Mouse (Mus musculus) left cerebral cortex, postnatal 25 days (tissue): Measurements from ENCODE around the gene Nt5c3b. TPM values are rescaled to one million over a fixed set of nuclear protein-coding genes. Genes with fewer than 3 reads are reported as not detected.
A peak's percentile ranks its signal among the peaks of the same experiment; 100 is the strongest.

Experiments
- DNase-seq, 2 experiments: peaks; one replicate each; pipeline ENCODE4 v3.0.0; 2022; ENCODE audit warnings: low spot score in 2 of 2, mixed read lengths in 1 of 2
- intact Hi-C: fragments of 180-260 bp; cut with DNase I; formaldehyde crosslinking; loops from one replicate; pipeline ENCODE4 v1.15.1; 2025
- total RNA-seq, 2 experiments: library from RNA; stranded (reverse); gene quantifications; 2 replicates each; pipeline ENCODE4 v1.2.3; 2021

Nt5c3b gene
- total RNA-seq, 2 experiments from 2014 or later: 50.7 to 57.1 TPM

DNA sequence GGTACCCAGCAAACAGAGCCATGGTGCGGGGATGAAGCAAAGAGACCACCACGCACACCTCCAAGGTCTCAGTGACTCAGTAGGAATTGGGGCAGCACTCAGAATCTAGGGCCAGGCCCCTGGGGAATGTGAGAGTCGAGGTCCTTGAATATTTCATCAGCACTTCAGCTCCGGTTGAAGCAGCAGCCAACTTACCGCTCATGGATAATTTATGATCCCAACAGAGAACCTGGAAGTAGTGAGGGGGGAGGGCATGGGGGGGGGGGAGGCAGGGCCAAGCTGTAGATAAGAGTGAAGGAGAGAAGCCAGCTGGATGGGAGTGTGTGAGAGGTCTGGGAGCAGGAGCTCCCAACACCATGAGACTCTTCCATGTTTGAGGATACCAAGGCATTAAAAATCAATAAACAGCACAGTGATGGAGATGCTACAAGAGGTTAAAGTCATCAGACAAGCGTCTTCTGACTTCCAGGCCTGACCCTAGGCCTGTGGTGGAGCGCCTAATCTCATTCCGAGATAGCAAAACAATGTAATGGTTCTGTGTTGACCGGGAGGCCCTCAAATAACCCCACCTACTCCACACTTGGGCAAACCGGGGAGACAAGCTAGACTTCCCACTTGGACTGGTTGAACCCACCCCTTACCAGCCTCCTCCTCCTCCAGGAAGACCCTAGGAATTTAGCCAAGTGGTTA lies 38.0 kb downstream of the Nt5c3b start:
- no peak for DNase-seq
- intact Hi-C loops: no loop called here

DNA sequence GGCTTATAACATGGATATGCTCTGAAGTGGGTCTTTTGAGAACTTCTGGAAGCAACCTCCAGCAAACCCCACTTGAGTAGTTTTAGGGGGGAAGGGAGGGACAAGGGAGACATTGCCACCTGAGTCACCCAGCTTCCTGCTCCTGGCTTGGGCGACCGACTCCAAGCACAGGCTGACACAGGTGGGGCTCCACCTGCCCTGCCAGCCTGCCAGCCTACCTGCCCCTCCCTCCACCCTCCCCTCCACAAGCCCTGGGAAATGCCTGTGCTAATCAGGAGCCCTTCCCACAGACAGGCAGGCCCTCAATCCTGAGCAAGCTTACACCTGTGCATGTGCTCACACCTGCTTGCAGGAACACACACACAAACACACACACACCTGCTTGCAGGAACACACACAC lies 38.9 kb downstream of the Nt5c3b start:
- intact Hi-C loops: no loop called here

DNA sequence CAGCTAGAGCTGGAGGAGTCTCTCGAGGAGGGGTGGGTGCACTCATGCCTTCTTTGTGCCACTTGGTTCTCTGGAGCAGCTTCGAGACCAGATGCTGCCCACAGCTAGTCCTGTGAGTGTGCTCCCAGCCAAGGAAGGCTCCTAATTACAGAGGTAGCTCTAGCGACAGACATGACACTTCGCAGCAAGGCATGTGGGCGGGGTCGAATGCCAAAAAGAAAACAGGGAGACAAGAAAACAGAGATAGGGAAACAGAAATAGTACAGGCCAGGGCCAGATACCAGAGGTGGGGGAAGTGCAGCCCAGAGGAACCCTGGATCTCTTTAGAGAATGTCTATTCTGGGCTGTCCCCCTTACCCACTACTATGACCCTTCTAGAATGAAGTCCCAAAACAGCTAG lies 39.4 kb downstream of the Nt5c3b start:
- intact Hi-C loops: no loop called here

More for the DNA sequence above, 38.9 kb downstream of the Nt5c3b start:
- no peak for DNase-seq

DNA sequence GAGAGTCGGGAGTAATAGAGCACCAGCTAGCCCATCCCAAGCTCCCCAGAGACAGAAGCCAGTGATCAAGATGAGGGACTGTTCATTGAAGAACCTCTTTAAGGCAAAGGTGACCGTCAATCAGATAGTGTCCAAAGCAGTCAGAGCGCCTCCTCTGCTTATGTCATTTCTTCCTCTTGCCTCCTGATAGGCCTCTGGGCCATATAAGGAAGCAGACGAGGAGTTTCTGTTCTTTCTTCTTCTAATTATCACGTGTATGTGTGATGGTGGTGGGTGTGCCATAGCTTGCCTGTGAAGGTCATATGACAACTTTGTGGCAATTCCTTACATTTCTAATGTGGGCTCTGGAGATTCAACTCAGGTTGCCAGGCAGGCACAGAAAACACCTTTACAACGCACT lies 40.8 kb downstream of the Nt5c3b start:
- no peak for DNase-seq
- intact Hi-C loops: no loop called here

More for the DNA sequence above, 39.4 kb downstream of the Nt5c3b start:
- DNase-seq: no peak

DNA sequence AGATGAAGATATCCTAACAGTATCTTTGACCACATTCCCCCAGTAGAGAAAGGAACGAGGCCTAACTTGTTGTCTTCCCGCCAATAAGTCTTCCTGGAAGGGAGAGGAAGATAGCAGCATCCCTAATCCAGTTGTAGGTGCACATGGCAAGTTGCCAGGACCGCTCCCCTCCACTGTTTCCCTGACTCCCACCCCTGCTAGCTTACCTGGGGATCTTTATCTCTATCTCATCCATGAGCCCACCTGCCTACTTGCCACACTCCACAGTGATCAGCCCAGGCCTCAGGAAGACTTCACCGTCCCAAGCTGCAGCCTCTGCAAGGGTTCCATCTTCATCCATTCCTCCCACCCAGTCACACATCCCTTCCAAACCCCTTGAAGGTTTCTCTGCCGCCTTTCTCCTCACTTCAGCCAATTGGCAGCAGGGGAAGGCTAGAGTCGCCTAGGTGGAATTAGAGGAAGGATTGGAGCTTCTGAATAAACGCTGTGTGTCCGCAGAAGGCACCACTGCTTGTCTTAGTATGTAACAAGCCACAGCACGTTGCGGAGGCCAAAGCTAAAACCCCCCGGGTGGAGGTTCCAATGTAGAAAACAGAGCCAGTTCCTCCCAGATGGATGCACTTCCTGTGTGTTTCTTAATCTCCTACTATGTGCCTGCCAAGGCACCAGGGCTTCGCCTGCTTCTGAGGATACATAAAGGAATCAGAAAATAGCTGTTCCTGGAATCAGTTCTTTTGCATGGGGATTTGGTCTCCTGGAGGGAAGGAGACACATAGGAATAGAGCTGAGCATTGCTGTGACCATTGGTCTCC lies 41.7 kb downstream of the Nt5c3b start:
- intact Hi-C loops: no loop called here
- DNase-seq: no peak

DNA sequence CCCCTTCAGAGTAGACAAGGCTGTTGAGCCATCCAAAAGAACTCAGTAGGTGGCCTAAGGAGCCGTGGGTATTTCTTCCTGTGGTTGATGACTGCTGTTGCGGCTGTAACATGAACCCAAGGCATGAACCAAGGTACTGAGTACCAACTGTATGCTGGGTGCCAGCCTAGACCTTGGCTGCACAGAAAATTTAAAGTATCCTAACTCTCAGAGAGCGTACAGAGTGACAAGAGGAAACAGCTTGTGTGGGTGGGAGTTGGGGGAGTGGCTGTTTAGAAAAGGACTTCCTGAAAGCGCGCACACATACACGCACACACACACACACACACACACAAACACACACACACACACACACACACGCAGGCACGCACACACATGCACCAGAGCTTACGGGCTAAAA lies 42.3 kb downstream of the Nt5c3b start:
- intact Hi-C loops: no loop called here
- no peak for DNase-seq

DNA sequence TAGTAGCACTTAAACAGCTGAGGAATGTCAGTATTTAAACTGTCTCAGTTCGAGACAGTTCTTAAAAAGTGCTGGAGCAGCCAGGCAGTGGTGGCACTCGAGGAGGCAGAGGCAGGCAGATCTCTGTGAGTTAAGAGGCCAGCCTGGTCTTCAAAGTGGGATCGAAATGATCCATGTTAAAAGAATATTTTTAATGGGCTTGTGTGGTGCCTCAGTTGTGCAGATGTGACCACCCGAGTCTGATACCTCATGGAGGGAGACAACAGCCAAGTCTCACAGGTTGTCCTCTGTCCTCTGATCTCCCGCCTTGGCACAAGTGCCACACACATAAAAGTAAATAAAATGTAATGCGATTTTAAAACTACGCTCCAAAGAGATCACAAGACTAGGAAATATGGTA lies 43.1 kb downstream of the Nt5c3b start:
- intact Hi-C loops: no loop called here
- DNase-seq: no peak

DNA sequence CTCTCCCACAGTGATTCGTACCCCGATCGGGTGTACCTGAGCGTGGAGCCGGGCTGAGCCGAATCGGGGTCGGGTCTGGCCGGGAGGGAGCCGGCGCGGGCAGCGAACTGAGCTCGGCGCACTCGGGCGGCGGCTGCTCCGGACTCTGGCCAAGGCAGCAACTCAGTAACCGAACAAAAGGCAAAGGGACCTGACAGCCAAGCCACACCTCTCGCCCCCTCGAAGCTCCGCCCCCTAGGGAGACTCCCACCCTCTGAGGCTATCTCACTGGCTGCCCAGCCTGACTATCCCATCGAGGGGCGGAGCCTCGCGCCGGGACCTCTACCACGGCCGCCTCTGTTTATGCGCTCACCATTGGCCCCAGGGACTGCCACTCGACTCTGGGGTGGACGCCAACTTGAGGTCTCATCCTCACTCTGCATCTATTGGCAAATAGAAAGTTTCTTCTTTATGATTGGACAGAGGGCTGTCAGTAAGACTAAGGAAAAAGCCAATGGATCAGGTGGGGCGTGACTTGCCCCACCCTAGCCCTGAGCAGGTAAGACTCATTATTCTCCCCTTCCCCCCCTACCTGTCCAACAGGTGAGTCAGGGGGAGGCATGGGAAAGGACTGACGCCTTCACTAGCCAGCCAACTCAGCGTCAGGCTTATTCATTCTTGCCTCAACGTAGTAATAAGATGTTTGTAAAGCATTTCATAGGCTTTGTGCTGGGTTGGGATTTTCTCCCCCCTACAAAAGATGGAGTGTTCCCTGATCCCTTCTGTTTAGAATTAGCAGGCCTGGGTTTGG lies 43.8 kb downstream of the Nt5c3b start, which contains the start of gene Jup:
Jup (minus strand) TSS at position 164 of the 790 bp plus-strand sequence.
- DNase-seq: peak; percentile 100
- intact Hi-C loops: no loop called here

DNA sequence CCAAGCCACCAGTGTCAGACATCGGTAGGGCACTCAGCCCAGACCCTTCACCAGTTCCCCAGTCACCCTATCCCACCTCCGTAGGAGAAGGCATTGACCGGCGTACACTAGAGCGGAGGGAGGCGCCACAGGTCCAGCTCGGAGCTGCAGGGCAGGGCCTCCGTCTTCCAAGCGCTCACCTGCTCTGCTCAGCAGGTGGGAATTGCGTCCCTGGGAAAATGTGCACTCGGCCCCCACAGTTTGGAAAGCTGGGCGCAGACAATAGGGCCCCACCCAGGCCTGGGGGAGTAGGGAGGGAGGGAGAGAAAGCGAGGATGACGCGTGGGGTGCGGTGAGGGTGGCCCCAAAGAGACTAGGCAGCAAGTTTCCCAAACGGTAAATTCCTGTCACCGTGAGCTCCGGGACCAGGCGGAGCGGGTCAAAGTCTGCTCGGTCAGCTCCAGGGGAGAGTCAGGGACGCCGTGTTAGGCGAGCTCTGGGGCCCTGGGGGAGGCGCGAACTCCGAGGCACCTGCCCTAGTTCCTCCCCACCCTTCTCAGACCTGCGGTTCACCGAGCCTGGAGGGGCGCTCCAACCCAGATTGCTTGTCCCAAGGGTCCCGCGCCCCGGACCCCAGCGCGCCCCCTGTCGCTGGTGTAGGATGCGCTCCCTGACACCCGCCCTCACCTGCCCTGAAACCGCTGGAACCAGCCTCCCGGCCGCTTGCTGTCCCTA lies 44.6 kb downstream of the Nt5c3b start:
- intact Hi-C loops: no loop called here
- DNase-seq: no peak

DNA sequence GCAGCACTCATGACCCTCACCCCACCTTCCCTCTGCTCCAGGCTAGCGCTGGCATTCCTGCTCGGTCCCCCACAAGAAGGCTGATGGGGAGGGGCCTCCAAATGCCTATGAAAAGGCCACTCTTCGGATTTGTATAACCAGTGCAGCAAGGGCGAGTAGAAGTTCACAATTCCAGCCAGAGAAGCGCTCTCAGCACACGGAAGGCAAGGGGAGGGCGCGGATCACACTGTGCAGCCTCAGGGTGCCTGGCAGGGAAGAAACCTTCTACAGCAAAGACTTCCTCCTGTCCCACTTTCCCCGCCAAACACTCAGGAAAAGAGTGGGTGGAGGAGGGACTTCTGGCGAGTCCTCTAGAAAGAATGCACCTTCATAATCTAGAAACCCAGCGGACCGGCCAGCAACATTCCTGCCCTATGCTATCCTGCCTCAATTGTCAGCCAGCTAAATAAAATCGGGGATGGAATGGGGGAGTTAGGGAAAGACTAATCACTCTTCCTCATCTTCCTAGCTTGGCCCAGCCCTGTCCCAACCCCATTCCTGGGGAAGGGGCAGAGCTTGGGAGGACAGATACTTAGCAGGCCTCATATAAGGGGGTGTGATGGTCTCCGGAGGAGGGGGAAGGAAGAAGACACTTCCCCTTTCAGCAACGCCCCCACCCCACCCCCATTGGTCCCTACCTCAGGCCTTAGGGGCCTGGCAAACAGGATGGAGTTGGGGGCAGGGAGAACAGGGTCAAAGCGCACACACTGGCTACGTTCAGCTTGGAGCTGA lies 45.6 kb downstream of the Nt5c3b start:
- peak in 1 of 2 experiments; percentile 63 for DNase-seq

DNA sequence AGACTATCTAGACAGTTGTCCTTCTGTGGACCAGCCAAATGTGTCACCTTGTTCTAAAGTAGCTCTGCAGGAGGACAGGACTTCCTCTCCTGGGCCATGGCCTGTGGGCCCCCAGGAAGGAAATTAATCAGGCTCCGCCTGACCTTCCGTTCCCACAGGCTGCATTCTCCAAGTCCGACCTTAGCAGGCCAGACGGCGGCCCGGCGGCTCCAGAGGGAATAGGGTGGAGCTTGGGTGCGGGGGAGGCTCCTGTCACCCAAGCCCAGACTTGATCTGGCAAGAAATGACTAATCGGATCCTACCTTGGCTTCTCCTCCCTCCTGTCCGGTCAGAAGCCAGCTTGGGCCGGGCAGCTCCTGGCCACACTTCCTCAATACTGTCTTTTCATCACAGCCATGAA lies 46.4 kb downstream of the Nt5c3b start:
- intact Hi-C loops: no loop called here
- no peak for DNase-seq

More for the DNA sequence above, 45.6 kb downstream of the Nt5c3b start:
- intact Hi-C loops: no loop called here

DNA sequence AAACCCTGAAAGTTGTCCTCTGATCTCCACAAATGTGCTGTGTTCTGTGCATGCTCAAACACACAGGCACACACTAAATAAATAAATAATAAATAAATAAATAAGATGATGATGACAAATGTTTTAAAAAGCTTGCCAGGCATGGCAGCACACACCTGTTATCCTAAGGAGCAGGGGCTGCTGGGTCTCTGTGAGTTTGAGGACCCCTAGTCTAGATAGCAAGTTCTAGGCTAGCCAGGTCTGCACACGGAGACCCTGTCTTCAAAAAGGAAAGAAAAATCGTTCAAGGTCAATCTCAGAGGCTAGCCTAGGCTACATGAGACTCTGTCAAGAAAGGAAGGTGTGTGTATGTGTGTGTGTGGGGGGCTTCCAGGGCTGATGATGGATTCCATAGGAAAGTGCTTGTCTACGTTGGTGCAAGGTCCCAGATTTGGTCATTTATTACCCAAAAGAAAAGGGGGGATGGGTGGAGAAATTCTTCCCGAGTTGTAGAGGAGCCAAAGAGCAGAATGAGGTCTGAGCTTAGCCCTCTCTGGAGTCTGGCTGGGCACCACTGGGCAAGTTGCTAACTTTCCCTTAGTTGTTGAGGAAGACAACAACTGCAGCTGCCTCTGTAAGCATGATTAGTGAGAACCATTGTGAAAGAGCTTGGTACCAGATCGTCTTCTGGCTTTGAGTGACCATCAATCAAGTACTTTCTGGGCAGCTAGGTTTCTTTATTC lies 47.1 kb downstream of the Nt5c3b start:
- DNase-seq: no peak
- intact Hi-C loops: no loop called here

DNA sequence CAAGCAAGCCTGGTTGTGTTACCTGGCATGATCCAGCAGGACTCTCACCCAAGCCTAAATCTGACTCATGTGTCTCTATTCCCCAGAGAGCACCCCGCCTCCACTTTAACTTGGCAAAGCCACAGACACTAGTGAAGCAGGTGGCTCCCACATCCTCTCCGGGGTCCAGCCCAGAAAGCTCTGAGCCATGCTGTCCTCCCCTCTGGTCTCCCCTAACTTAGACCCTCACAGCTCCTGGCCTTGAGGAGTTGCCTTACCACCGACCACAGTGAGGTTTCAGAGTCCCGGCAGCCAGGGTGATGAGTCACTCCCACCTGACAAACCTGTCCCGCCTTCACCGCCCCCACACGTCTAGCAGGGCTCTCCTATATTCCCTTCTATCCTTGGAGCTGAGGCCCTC lies 47.9 kb downstream of the Nt5c3b start:
- intact Hi-C loops: no loop called here
- peak in 1 of 2 experiments; percentile 51 for DNase-seq

DNA sequence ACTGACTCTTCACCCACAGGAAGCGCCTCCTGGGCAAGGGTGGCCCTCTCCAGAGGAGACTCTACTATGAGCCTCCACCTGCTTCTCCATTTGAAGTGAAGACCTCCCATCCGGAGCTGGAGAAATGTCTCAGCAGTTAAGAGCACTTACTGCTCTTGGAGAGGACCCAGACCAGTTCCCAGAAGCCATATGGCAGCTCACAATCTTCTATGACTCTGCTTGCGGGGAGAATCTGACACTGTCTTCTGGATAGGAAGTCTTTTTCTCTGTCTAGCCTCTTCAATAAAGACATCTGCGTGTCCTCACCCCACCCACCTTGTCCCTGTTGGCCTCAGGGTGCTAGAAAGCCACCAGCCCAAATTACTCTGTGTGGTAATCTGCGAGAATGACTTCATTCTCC lies 48.6 kb downstream of the Nt5c3b start:
- DNase-seq: peak in 1 of 2 experiments; percentile 65
- intact Hi-C loops: no loop called here

DNA sequence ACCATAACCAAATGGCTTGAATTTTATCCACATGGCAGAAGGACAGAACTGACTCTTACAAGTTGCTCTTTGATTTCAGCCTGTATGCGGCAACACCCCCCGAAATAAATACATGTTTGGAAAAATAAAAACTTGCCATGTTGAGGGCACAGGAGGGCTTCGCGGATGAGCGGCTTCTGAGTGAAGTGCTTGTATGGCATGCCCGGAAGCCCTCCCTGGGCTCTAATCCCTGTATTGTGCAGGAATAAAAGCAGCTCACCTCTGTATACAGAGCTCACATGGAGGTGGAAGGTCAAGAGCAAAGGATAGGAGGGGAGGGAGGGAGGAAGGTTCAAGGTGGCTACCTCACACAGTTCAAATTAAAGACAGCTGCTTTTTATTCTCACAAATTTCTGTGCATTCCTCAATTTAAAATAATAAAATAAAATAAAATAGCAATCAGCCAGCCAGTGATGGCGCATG lies 49.7 kb downstream of the Nt5c3b start:
- DNase-seq: no peak
- intact Hi-C loops: no loop called here

DNA sequence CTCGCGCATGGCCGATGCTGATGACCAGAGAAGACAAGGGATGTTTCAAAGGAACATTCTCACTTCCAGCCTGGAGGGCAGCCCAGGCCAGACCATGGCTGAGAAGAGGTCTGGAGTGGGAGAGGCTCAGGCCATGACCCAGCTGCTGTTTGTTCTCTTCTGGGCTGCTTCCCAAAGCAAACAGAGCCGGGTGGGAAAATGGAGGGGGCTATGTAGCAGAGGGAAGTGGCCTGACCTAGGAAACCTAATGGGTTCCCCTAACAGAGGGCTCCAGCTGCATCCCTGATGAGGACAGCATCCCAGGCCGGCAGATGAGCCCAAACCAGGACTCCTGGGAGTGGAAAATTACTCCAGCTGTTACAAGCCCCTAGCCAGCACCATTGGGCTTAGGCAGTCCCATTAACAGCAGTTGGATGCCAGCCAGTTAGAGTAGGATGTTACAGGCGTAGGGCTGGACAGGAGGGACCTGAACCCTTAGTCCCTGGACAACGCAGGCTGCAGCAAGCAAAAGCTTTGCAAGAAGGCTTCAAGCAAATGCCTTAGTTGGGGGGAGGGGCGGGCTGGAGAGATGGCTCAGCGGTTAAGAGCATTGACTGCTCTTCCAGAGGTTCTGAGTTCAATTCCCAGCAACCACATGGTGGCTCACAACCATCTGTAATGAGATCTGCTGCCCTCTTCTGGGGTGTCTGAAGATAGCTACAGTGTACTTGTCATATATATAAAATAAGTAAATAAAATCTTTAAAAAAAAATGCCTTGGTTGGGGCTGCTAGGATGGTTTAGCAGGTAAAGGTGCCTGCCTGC lies 50.3 kb downstream of the Nt5c3b start:
- DNase-seq: peak in 1 of 2 experiments; percentile 47
- intact Hi-C loops: no loop called here

DNA sequence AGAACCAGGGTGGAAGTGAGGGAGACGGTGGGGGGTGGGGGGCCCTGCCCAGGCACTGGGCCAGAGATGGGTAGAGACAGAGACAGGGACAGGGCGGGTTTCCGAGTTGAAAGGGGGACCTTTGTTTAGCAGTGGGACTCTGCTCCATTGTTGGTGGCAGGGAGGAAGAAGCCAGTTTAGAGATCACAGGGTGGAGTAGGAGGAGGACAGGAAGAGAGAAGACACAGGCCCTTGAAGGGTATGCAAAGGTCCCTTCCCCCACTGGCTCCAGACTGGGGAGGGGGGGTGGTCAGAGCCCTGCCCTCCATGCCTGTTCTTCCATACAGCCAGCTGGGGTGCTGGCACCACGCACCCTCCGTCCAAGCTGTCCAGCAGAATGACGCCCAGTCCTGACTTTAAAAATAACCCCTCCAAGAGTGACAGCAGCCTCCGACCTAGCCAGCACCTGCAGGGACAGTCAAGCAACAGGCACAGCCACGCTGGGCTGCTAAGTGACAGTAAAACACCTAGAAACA lies 51.6 kb downstream of the Nt5c3b start:
- intact Hi-C loops: no loop called here
- DNase-seq: no peak
